Comparison of ENCODE assay signal across 25 mouse cellular contexts in the genomic region with DNA sequence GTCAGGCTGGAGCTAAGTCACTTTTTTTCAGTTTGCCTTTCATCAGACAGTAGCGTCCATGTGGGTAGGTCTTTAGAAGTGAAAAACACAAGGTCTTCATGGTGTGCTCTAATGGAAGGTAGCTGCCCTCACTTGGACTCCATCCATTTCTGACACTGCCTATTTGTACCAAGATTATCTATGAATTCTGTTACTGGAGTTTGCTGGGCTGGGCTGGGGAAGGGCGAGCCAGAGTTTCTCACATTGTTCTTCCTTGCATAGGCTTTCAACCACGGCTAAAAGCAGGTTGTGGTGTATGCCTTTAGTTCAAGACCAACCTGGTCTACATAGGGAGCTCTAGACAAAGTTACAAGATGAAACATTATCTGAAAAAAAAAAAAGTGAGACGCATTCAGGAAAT.
A peak's percentile ranks its signal among the peaks of the same experiment; 100 is the strongest.
DNase-seq lines count a peak whose midpoint lies in the region; ATAC-seq lines count a peak whose summit lies in the region.
"Had no signal": no experiment of that assay in that cellular context is flagged by ENCODE, and none has a peak within 500 bp of the region (broad histone marks: within the 10 kb centered on the region; RNA-seq: fewer than 3 reads in every experiment).

No protein-coding gene starts in this region.

- intact Hi-C loops in heart, postnatal 36 days (cut with DNase I), result no loop called here

- H3K4me2 ChIP-seq in limb, embryonic 11.5 days (ENCODE audit: low read depth, severe bottlenecking), result no peak overlapping the region
- no peak overlapping the region for H3K4me2 ChIP-seq in neural tube, embryonic 11.5 days (ENCODE audit: low read depth)
- no peak overlapping the region for H3K4me2 ChIP-seq in neural tube, embryonic 15.5 days
- H3K4me2 ChIP-seq: embryonic facial prominence, embryonic 12.5 days; embryonic facial prominence, embryonic 15.5 days; heart, embryonic 12.5 days; heart, embryonic 15.5 days; hindbrain, embryonic 12.5 days; hindbrain, embryonic 15.5 days had no signal

- no peaks in the 10 kb centered on the region for H3K4me1 ChIP-seq in limb, embryonic 11.5 days (ENCODE audit: control insufficient read depth, insufficient read depth, low read length)
- no peaks in the 10 kb centered on the region for H3K4me1 ChIP-seq in limb, embryonic 10.5 days
- H3K4me1 ChIP-seq in neural tube, embryonic 11.5 days (ENCODE audit: control insufficient read depth, insufficient read depth, low read length), result no peaks in the 10 kb centered on the region; the same call in 1 of the 2 replicates
- H3K4me1 ChIP-seq in neural tube, embryonic 15.5 days, result no peaks in the 10 kb centered on the region
- H3K4me1 ChIP-seq: embryonic facial prominence, embryonic 12.5 days; embryonic facial prominence, embryonic 15.5 days; hindbrain, embryonic 15.5 days had no signal

- no peaks in the 10 kb centered on the region for H3K36me3 ChIP-seq in limb, embryonic 11.5 days (ENCODE audit: control insufficient read depth, insufficient read depth, low read length)
- no peaks in the 10 kb centered on the region for H3K36me3 ChIP-seq in limb, embryonic 10.5 days
- H3K36me3 ChIP-seq in neural tube, embryonic 11.5 days (ENCODE audit: control insufficient read depth, insufficient read depth, low read length), result no peaks in the 10 kb centered on the region
- no peaks in the 10 kb centered on the region for H3K36me3 ChIP-seq in neural tube, embryonic 15.5 days
- H3K36me3 ChIP-seq: embryonic facial prominence, embryonic 12.5 days; embryonic facial prominence, embryonic 15.5 days; heart, embryonic 15.5 days; hindbrain, embryonic 12.5 days; hindbrain, embryonic 15.5 days had no signal

- no peak for ATAC-seq in limb, embryonic 11.5 days (ENCODE audit: insufficient number of reproducible peaks, low FRiP score, low TSS enrichment, low read depth)
- ATAC-seq in neural tube, embryonic 11.5 days (ENCODE audit: insufficient read depth, low FRiP score, low TSS enrichment), result no peak
- ATAC-seq in neural tube, embryonic 15.5 days (ENCODE audit: low FRiP score), result no peak
- ATAC-seq: CD4-positive, CD25-positive, alpha-beta regulatory T cell, adult 4 months; forebrain, embryonic 14.5 days; forebrain, postnatal 0 days had no signal

- H3K27ac ChIP-seq in limb, embryonic 11.5 days (replicated peaks; ENCODE audit: low read depth, low read length), result no peak overlapping the region
- no peak overlapping the region for H3K27ac ChIP-seq in limb, embryonic 10.5 days
- no peak overlapping the region for H3K27ac ChIP-seq in neural tube, embryonic 11.5 days (ENCODE audit: low read depth, low read length)
- H3K27ac ChIP-seq in neural tube, embryonic 15.5 days (replicated peaks), result no peak overlapping the region
- H3K27ac ChIP-seq: embryonic facial prominence, embryonic 12.5 days; embryonic facial prominence, embryonic 15.5 days; gastrocnemius, adult 2 months; heart, adult 2 months; heart, embryonic 15.5 days; hindbrain, embryonic 12.5 days; hindbrain, embryonic 15.5 days had no signal

- no peaks in the 10 kb centered on the region for H3K27me3 ChIP-seq in limb, embryonic 11.5 days (ENCODE audit: control insufficient read depth, insufficient read depth, low read length)
- H3K27me3 ChIP-seq in limb, embryonic 10.5 days (ENCODE audit: low read depth, poor library complexity, severe bottlenecking), result no peaks in the 10 kb centered on the region
- H3K27me3 ChIP-seq in neural tube, embryonic 11.5 days (ENCODE audit: control insufficient read depth, insufficient read depth, low read length), result no peaks in the 10 kb centered on the region
- H3K27me3 ChIP-seq in neural tube, embryonic 15.5 days (replicated peaks), result no peaks in the 10 kb centered on the region
- H3K27me3 ChIP-seq: embryonic facial prominence, embryonic 12.5 days; embryonic facial prominence, embryonic 15.5 days; heart, embryonic 12.5 days; heart, embryonic 15.5 days; hindbrain, embryonic 12.5 days; hindbrain, embryonic 15.5 days had no signal

- DNase-seq in heart, postnatal 4 days, result peak; percentile 2
- DNase-seq in heart, postnatal 36 days, result no peak
- DNase-seq in limb, embryonic 11.5 days (ENCODE audit: low spot score), result peak; percentile 9
- no peak for DNase-seq in limb, embryonic 10.5 days (ENCODE audit: low spot score)
- DNase-seq in neural tube, embryonic 11.5 days (ENCODE audit: low spot score), result peak; percentile 3
- DNase-seq: adrenal gland, adult 2 months; adrenal gland, postnatal 14 days; cerebellum, adult 11 months; cerebellum, adult 2 months; cerebellum, adult 9-11 months; cerebellum, postnatal 25 days; forebrain, postnatal 0 days; gastrocnemius, adult 2 months; gastrocnemius, postnatal 14 days; heart, adult 2 months; heart, postnatal 10 days had no signal

- WGBS in limb, embryonic 11.5 days, result 91% methylated on average over 4 of the region's 4 CpGs
- WGBS in limb, embryonic 10.5 days, result 93% methylated on average over 4 of the region's 4 CpGs
- WGBS in neural tube, embryonic 11.5 days, result 90% methylated on average over 4 of the region's 4 CpGs
- 86% methylated on average over 4 of the region's 4 CpGs for WGBS in neural tube, embryonic 15.5 days

- H3K4me3 ChIP-seq in limb, embryonic 11.5 days (ENCODE audit: low read depth, low read length), result no peak overlapping the region
- no peak overlapping the region for H3K4me3 ChIP-seq in limb, embryonic 10.5 days
- no peak overlapping the region for H3K4me3 ChIP-seq in neural tube, embryonic 11.5 days (ENCODE audit: low read depth, low read length)
- no peak overlapping the region for H3K4me3 ChIP-seq in neural tube, embryonic 15.5 days (replicated peaks)
- H3K4me3 ChIP-seq: embryonic facial prominence, embryonic 12.5 days; embryonic facial prominence, embryonic 15.5 days; gastrocnemius, adult 2 months; heart, adult 2 months; heart, embryonic 12.5 days; heart, embryonic 15.5 days; hindbrain, embryonic 12.5 days; hindbrain, embryonic 15.5 days had no signal

- no peaks in the 10 kb centered on the region for H3K9me3 ChIP-seq in limb, embryonic 11.5 days (ENCODE audit: control insufficient read depth, low read length)
- no peaks in the 10 kb centered on the region for H3K9me3 ChIP-seq in limb, embryonic 10.5 days (replicated peaks)
- H3K9me3 ChIP-seq in neural tube, embryonic 11.5 days (ENCODE audit: control insufficient read depth, low read length), result no peaks in the 10 kb centered on the region
- no peaks in the 10 kb centered on the region for H3K9me3 ChIP-seq in neural tube, embryonic 15.5 days (replicated peaks)
- H3K9me3 ChIP-seq: embryonic facial prominence, embryonic 12.5 days; embryonic facial prominence, embryonic 15.5 days; heart, embryonic 15.5 days; hindbrain, embryonic 12.5 days; hindbrain, embryonic 15.5 days had no signal

- H3K9ac ChIP-seq in limb, embryonic 11.5 days (ENCODE audit: low read length), result no peak overlapping the region
- no peak overlapping the region for H3K9ac ChIP-seq in neural tube, embryonic 11.5 days (ENCODE audit: low read length)
- H3K9ac ChIP-seq in neural tube, embryonic 15.5 days (replicated peaks), result no peak overlapping the region
- H3K9ac ChIP-seq: embryonic facial prominence, embryonic 12.5 days; embryonic facial prominence, embryonic 15.5 days; forebrain, postnatal 0 days; heart, embryonic 12.5 days; heart, embryonic 15.5 days; hindbrain, embryonic 12.5 days; hindbrain, embryonic 15.5 days had no signal

Comparison
In these comparisons a context has a peak if more than half of its experiments do, and no peak if none do; other contexts are left out.
1. DNase-seq: peak in heart, postnatal 4 days (single experiment), limb, embryonic 11.5 days (single experiment) and neural tube, embryonic 11.5 days (single experiment); none in heart, postnatal 36 days (0 of 2) and limb, embryonic 10.5 days (single experiment).